Comparison of ENCODE assay signal across 24 mouse cellular contexts in genomic region chrY:818396-818795, GRCm38 (mm10). TPM values are rescaled to one million over a fixed set of nuclear protein-coding genes. Genes with fewer than 3 reads are reported as not detected.
A peak's percentile ranks its signal among the peaks of the same experiment; 100 is the strongest.
DNase-seq lines count a peak whose midpoint lies in the region; ATAC-seq and TF ChIP-seq lines count a peak whose summit lies in the region.
"Had no signal": no experiment of that assay in that cellular context is flagged by ENCODE, and none has a peak within 500 bp of the region (broad histone marks: within the 10 kb centered on the region; RNA-seq: fewer than 3 reads in every experiment).

Gene Uba1y, plus strand, starts transcription at chrY:818649.

- H3K9me3 ChIP-seq in limb, embryonic 10.5 days (replicated peaks) = no peaks in the 10 kb centered on the region
- H3K9me3 ChIP-seq in liver, postnatal 0 days (ENCODE audit: low read length) = no peaks in the 10 kb centered on the region
- H3K9me3 ChIP-seq: embryonic facial prominence, embryonic 10.5 days; embryonic facial prominence, embryonic 12.5 days; forebrain, embryonic 13.5 days; forebrain, embryonic 15.5 days had no signal

- no peak for DNase-seq in testis, postnatal 10 days (ENCODE audit: low spot score)
- peak; percentile 2 for DNase-seq in ZHBTc4 (ENCODE audit: low read depth, low spot score)
- no peak for DNase-seq in limb, embryonic 10.5 days (ENCODE audit: low spot score)
- DNase-seq in liver, postnatal 0 days = no peak
- DNase-seq: adrenal gland, adult 2 months; adrenal gland, postnatal 10 days; adrenal gland, postnatal 25 days; B cell, adult 2 months; cerebellum, adult 11-12 months; cerebellum, adult 2 months; cerebellum, adult 9-10 months; cerebellum, postnatal 10 days; cerebellum, postnatal 25 days; forebrain, postnatal 0 days had no signal

- H3K9ac ChIP-seq in liver, postnatal 0 days (replicated peaks) = no peak within 1 kb of the TSS
- H3K9ac ChIP-seq: embryonic facial prominence, embryonic 12.5 days; forebrain, embryonic 13.5 days; forebrain, embryonic 15.5 days; forebrain, postnatal 0 days had no signal

- no peak for TF ChIP-seq EP300 in liver, postnatal 0 days (IDR thresholded peaks at IDR 0.05; ENCODE audit: low read depth)

- 96% methylated on average over 8 of the region's 15 CpGs for WGBS in limb, embryonic 10.5 days
- 79% methylated on average over 8 of the region's 15 CpGs for WGBS in liver, postnatal 0 days (ENCODE audit: insufficient replicate concordance)

- no peak for TF ChIP-seq POLR2A in testis, adult 2 months (IDR thresholded peaks at IDR 0.05; ENCODE audit: control insufficient read depth, low read depth, low read length)

- no peak for TF ChIP-seq CTCF in testis, adult 2 months (IDR thresholded peaks at IDR 0.05; ENCODE audit: control insufficient read depth, insufficient read depth, insufficient replicate concordance, low read depth, low read length)
- no peak for TF ChIP-seq CTCF in liver, postnatal 0 days (IDR thresholded peaks at IDR 0.05; ENCODE audit: low read depth)

- no peaks in the 10 kb centered on the region for H3K36me3 ChIP-seq in testis, adult 2 months (ENCODE audit: control insufficient read depth, insufficient read depth, low read length)
- no peaks in the 10 kb centered on the region for H3K36me3 ChIP-seq in limb, embryonic 10.5 days
- H3K36me3 ChIP-seq in liver, postnatal 0 days (replicated peaks; ENCODE audit: insufficient read depth, low read length) = no peaks in the 10 kb centered on the region
- H3K36me3 ChIP-seq: embryonic facial prominence, embryonic 10.5 days; embryonic facial prominence, embryonic 12.5 days; forebrain, embryonic 15.5 days had no signal

- no peaks in the 10 kb centered on the region for H3K4me1 ChIP-seq in testis, adult 2 months (ENCODE audit: control insufficient read depth, insufficient read depth, low read length)
- no peaks in the 10 kb centered on the region for H3K4me1 ChIP-seq in limb, embryonic 10.5 days
- no peaks in the 10 kb centered on the region for H3K4me1 ChIP-seq in liver, postnatal 0 days (ENCODE audit: insufficient read depth)
- H3K4me1 ChIP-seq: embryonic facial prominence, embryonic 10.5 days; embryonic facial prominence, embryonic 12.5 days; forebrain, embryonic 13.5 days; forebrain, embryonic 15.5 days had no signal

- H3K4me3 ChIP-seq in testis, adult 2 months (ENCODE audit: control insufficient read depth, low read depth, low read length) = peak within 1 kb of the TSS; percentile 77
- H3K4me3 ChIP-seq in limb, embryonic 10.5 days = no peak within 1 kb of the TSS
- no peak within 1 kb of the TSS for H3K4me3 ChIP-seq in liver, postnatal 0 days (ENCODE audit: low read depth, low read length)
- H3K4me3 ChIP-seq: embryonic facial prominence, embryonic 10.5 days; embryonic facial prominence, embryonic 12.5 days; forebrain, embryonic 13.5 days; forebrain, embryonic 15.5 days had no signal

- ATAC-seq in liver, postnatal 0 days = no peak
- ATAC-seq: CD4-positive, CD25-positive, alpha-beta regulatory T cell, adult 4 months; forebrain, embryonic 13.5 days; forebrain, embryonic 15.5 days; forebrain, postnatal 0 days had no signal

- H3K27ac ChIP-seq in testis, adult 2 months (ENCODE audit: control insufficient read depth, insufficient read depth, low read depth, low read length) = no peak within 1 kb of the TSS; the same call in 1 of the 2 replicates
- no peak within 1 kb of the TSS for H3K27ac ChIP-seq in limb, embryonic 10.5 days
- H3K27ac ChIP-seq in liver, postnatal 0 days (ENCODE audit: low read depth) = no peak within 1 kb of the TSS
- H3K27ac ChIP-seq: embryonic facial prominence, embryonic 10.5 days; embryonic facial prominence, embryonic 12.5 days; forebrain, embryonic 13.5 days; forebrain, embryonic 15.5 days had no signal

- no peak within 1 kb of the TSS for H3K4me2 ChIP-seq in liver, postnatal 0 days (ENCODE audit: low read depth, low read length)
- H3K4me2 ChIP-seq: embryonic facial prominence, embryonic 12.5 days; forebrain, embryonic 13.5 days; forebrain, embryonic 15.5 days had no signal

- no peaks in the 10 kb centered on the region for H3K27me3 ChIP-seq in testis, adult 2 months (ENCODE audit: control insufficient read depth, insufficient read depth, low read length)
- H3K27me3 ChIP-seq in limb, embryonic 10.5 days (ENCODE audit: low read depth, poor library complexity, severe bottlenecking) = no peaks in the 10 kb centered on the region
- H3K27me3 ChIP-seq in liver, postnatal 0 days (ENCODE audit: insufficient read depth, low read length) = no peaks in the 10 kb centered on the region
- H3K27me3 ChIP-seq: CH12.LX; embryonic facial prominence, embryonic 12.5 days; forebrain, embryonic 13.5 days; forebrain, embryonic 15.5 days had no signal

RNA-seq across cellular contexts. Expression of gene Uba1y, which starts in this region (rescaled TPM):
- 10.2 and 11.1 TPM in 2 replicates for polyA plus RNA-seq in testis, adult 2 months (2012; rRNA removed)
- polyA plus RNA-seq in limb, embryonic 10.5 days (2016; fragmentation: Nextera tagmentation; extraction: Ambion mirVana) = not detected in 2 replicates
- polyA plus RNA-seq in liver, postnatal 0 days (2015; fragmentation: Nextera tagmentation; extraction: Ambion mirVana) = not detected in 2 replicates
- polyA plus RNA-seq: adrenal gland, adult 2 months; CD4-positive, CD25-positive, alpha-beta regulatory T cell, adult 4 months; cortical plate, adult 2 months; embryonic facial prominence, embryonic 10.5 days; embryonic facial prominence, embryonic 12.5 days; embryonic facial prominence, embryonic 14.5 days; forebrain, embryonic 11.5 days had no signal
